Mouse (Mus musculus) adrenal gland, adult (tissue): Measurements from ENCODE around the gene Rlf.
A peak's percentile ranks its signal among the peaks of the same experiment; 100 is the strongest.

ENCODE experiments used
- DNase-seq, 2 experiments: peaks; one replicate each; pipeline ENCODE4 v3.0.0; 2022 to 2023; ENCODE audit warnings: low spot score in 1 of 2; ENCODE audit not compliant: inconsistent age in 2 of 2

Gene Rlf

DNA sequence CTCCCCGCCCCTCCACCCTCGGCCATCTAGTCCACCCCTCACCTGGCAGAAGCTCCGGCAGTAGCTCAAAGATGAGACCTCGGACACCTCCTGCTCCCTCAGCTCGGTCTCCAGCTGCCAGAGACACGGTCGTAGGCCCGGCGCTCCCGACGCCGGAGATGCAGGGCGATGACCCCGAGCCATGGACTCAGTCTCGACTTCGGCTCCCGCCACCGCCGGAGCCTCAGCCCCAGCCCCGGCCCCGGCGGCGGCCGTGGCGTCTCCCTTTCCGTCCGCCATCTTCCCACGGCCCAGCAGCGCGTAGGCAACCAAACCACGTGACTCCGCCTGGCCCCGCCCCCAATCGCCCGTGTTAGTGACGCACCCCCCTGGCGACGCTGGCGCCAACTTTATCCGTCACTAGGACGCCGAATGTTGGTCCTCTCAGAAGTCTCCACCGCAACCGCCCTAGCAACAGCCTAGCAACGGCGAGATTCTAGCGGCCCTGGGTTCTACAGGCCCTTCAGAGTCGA, at the start of gene Rlf:
TSS of gene Rlf (minus strand) at position 292 of the 512 bp plus-strand sequence.
- DNase-seq: peak; percentile 98 to 100

DNA sequence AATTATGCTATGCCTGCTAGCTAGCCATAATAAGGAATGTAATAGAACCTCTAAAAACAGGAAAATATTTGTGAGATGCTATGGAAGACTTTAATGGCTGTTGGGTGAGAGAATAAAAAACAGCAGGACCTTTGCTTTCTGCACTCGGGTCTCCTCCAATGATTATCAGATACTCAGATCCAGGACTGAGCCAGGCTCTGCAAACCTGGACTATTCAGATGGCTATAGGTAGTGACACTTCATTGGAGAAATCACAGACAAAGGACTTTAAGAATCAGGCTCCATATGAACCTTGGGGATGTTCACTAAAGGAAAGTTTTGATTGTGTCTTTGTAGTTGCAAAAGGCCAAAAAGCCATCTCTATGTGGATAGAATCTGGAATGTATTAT, 26.7 kb upstream of the Rlf start:
- no peak for DNase-seq

DNA sequence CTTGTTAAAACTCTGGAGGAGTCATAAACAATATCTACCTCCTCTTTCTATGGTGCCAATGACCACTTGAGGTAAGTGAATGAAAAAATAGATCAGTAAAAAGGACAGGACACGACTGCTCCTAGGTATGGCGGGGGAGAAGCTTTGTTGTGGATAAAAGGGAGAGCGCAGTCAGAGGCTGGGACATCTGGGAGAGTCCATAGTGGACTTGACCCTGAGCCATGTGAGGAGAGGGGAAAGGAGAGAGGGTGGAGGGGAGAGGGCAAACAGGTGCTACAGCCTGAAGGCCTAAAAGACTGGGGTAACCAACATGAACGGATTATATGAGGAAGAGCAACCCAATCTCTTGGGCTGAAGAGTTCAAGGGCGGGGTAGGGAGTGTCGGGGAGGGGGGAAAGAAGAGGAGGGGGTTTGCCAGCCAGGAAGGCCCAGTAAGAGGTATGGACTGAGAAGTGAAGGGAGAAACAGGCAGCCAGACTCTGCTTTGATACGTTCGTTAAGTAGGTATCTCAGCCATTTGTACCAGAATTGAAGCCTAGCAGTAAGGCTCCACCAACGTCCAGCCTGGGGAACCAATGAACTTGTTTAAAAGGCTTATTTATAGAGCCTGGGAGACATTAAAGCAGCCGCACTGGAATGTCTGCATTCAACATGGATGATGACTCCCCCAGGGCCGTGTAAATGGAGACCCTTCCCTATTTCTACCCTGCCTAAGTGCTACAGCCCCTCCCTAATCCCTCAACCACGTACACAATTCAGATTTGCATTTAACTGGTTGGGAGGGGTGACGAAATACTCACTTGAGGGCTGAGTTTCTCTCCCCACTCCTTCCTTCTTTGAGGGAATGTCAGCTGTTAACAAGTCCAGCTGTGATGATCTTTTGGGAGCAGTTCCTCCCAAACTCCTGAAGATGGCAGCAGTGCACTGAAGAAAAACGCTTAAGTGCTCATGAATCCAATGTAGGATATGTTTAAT, 26.0 kb upstream of the Rlf start:
- peak; percentile 9 to 57 for DNase-seq

DNA sequence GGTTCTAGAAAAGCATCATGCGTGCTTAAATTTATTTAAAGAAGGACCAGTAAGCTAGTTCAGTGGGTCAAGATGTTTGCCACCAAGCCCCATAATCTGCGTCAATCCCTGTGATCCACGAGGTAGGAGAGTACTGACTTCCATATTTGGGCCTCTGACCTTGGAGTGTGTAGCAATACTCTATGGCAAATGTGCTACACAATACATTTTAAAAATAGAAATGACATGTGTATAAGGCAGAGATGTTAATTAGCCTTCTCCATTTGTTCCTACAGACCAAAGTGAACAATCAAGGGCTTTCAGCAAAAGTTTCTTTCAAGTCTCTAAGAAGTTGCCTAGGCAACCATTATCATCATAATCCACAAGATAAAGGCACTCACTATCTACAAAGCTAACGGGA, 25.0 kb upstream of the Rlf start:
- DNase-seq: no peak

GRCm38 (mm10) chr4:121231772-121232414, 17.0 kb upstream of the Rlf start:
- DNase-seq: peak in 1 of 2 experiments; percentile 37

GRCm38 (mm10) chr4:121230943-121231614, 16.2 kb upstream of the Rlf start:
- no peak for DNase-seq

GRCm38 (mm10) chr4:121227072-121227471, 12.2 kb upstream of the Rlf start:
- DNase-seq: no peak

DNA sequence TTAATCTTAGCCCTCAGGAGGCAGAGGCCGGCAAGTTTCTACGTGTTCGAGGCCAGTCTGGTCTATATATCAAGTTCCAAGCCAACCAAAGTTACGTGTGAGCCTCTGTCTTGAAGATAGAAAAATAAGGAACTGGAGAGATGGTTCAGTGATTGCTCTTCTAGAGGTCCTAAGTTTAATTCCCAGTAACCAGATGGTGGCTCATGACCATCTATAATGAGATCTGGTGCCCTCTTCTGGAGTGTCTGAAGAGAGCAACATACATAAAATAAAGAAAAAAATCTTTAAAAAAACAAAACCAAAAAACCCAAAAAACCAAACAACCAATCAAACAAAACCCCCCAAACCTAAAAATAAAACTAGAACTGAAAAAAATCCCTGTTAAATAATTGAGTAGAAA, 10.3 kb upstream of the Rlf start:
- DNase-seq: no peak

GRCm38 (mm10) chr4:121223136-121223535, 8.3 kb upstream of the Rlf start:
- no peak for DNase-seq

DNA sequence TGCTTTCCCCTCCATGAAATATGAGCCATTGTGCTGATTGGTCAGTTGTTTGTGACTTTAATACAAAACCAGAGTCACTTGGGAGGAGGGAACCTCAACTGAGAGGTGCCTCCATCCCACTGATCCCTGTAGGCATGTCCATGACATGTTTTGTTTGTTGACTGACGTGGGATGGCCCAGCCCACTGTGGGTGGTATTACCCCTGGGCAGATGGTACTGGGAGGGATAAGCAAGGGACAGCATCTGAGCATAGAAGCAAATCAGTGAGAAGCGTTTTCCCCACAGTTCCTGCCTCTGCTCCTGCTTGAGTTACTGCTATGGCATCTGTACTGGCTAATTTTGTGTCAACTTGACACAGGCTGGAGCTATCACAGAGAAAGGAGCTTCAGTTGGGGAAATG, 1.3 kb upstream of the Rlf start:
- no peak for DNase-seq

DNA sequence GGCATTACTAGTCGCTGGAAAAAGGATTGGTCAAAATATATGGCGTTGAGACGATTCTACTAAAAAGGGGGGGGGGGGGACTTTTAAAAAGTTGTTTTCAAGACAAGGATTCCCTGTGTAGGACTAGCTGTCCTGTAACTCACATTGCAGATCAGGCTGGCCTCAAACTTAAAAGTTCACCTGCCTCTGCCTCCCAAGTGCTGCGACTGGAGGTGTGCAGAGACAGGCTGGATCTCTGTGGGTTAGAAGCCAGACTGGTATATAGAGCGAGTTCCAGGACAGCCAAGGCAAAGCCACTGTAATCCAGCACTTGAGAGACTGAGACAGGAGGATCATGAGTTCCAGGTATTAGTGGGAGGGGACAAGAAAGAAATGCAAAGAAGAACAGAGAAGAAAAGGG, 605 bp upstream of the Rlf start:
- DNase-seq: peak in 1 of 2 experiments; percentile 40

DNA sequence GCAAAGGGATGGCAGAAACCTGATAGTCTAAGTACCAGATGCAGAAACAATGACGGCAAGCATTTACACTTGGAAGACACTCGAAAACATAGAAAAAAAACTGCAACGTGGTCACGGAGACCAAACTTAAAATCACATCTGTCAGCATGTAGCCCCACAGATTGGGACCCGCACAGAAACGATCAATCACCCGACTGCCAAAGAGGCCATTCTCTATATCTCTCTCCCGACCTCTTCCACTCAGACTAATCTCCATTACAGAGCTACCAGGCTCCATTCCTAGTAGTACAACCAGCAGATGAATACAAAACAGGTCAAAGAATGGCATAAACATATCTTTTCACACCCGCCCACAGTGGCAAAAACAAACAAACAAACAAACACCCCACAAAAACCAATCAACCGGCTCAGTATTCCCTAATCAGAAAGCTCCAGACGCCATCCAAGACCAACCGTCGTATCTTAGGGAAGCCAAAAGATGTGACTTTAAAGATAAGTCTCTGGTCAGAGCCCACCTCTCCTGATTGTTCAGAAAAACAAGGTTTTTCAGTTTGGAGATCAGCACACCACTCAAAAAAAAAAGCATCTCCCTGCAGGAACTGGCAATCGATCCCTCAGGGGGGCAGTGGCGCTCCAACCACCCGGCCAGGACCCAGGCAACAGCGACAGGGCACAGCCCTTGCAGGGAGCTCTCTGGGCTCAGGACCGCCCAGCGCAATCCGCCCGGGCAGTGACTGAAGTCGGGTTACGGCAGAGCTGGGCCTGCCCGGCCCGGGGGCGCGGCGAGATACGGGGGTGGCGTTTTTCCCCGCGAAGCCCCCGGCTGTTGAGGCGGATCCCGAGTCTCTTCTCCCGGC, 720 bp downstream of the Rlf start:
- peak in 1 of 2 experiments; percentile 67 for DNase-seq

DNA sequence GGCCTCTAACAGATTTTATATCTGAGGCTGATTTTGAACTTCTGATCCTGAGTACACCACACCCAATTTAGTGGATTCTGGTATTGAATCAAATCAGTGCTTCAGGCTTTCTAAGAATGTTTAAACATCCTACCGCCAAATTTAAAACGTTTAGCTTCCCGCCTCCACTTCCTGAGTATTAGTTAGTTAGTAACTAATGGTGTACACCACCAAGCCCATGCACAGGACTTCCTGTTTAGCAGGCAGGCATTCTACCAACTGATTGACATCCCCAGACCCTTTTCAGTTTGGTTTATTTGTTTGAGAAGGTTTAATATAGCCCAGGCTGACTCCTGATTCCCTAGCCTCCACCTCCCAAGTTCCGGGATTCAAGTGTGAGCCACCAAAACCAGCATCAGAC, 6.0 kb downstream of the Rlf start:
- no peak for DNase-seq

DNA sequence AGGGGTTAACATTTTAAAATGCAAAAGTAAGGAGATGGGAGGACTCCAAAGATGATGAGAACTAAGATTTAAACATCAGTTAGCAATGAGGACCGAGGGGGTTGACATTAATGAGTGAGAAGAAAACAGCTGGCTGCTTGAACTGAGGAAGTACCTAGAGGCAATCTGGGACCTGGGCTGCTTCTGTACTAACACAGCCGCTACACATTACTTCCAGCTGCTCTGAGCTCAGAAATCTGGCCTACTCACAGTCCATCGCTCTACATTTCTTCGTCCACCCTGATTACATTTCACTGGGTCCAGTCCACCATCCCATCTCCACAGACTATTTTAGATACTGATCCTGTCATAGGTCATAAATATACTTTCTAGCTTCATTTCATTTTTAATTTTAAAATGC, 17.0 kb downstream of the Rlf start:
- no peak for DNase-seq

GRCm38 (mm10) chr4:121196995-121197394, 17.9 kb downstream of the Rlf start:
- no peak for DNase-seq

DNA sequence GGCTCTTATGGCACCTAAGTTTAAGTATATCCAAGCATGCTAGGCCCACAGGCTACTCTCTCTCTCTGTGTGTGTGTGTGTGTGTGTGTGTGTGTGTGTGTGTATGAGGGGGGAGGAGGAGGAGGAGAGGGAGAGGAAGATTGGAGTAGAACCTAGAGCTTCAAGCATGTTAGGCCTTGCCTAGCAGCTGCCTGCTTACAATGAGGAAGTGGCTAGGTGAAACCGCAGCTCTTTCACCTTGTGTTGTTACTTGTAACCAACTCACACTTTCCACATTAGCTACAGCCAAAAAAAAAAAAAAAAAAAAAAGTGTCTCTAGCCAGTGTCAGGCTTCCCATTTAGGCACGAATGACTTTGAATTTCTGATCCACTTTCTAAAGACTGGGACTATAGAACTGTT, 18.7 kb downstream of the Rlf start:
- no peak for DNase-seq

DNA sequence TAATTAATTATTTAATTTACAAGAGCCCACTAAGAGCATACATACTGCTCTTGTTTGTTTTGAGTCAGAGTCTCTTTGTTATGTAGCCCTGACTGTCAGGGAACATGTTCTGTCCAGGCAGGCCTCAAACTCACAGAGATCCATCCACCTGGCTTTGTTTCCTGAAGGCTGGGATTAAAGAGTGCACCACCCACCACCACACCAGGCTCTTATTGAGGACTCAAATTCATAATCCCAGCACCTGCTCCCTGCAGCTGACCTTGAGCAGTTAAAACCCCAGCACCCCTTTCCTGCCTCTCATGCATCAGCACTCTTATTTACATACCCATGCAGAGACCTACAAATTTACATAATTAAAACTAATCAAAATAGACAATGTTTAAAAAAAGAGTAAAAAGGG, 20.1 kb downstream of the Rlf start:
- DNase-seq: no peak

DNA sequence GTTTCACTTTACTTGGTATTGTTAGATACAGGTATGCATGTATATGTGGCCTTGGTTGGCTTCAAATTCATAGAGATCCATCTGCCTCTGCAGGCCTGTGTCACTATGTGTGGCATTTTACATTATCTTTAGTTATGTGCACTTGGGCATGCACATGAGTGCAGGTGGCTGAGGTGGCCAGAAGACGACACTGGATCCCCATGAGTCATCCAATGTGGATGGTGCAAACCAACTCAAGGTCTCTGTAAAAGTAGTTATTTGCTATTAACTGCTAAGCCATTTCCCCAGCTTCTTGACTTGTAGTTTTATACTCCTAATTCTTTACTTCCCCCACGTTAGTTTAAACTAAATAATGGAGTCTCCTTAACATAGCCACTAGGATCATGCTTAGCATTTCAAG, 22.6 kb downstream of the Rlf start:
- peak in 1 of 2 experiments; percentile 60 for DNase-seq

DNA sequence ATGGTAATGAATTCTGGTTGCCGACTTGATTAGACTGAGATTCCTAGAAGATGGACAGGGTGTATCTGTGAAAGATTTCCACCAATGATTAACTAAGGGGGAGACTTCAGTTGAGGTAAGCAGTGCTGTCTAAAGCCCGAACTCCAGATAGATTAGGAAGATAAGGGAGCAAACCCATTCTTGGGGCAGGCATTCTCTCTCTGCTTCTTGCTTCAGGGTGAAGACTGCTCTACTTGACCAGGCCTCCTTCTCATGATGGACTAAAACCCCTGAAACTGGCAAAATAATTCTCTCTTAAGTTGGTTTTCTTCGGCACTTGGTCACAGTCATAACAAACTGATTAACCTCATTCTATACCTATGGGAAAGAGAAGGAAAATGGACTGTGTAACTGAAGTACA, 25.5 kb downstream of the Rlf start:
- DNase-seq: no peak

- no peak for DNase-seq
Observed at GRCm38 (mm10) chr4:121179669-121180068, 35.2 kb downstream of the Rlf start.

- no peak for DNase-seq
Observed at GRCm38 (mm10) chr4:121167656-121168055, 47.2 kb downstream of the Rlf start.
